Mouse (Mus musculus): Measurements from ENCODE around the gene Srbd1. TPM values are rescaled to one million over a fixed set of nuclear protein-coding genes. Genes with fewer than 3 reads are reported as not detected.
A peak's percentile ranks its signal among the peaks of the same experiment; 100 is the strongest.

Srbd1 gene
- polyA plus RNA-seq, 1 experiment from 2014 or later = 12.6 TPM

- H3K9me3 ChIP-seq (replicated peaks) = no peaks in the 10 kb centered on the region
- ATAC-seq = no peak
- H3K4me3 ChIP-seq = no peak overlapping the region
- WGBS (ENCODE audit: insufficient replicate concordance) = 85% methylated on average over 2 of the region's 2 CpGs
- H3K27me3 ChIP-seq (replicated peaks) = no peaks in the 10 kb centered on the region
- H3K9ac ChIP-seq = no peak overlapping the region
- H3K36me3 ChIP-seq = peaks cover 40% of the 10 kb centered on the region
- H3K4me1 ChIP-seq = no peaks in the 10 kb centered on the region
- no peak overlapping the region for H3K4me2 ChIP-seq
- no peak overlapping the region for H3K27ac ChIP-seq
Measured at GRCm38 (mm10) chr17:85995727-85996126, 149.2 kb downstream of the Srbd1 start.

- Histone ChIP-seq H3K27me3 (replicated peaks) (no peaks in the 10 kb centered on the region), H3K4me3 (no peak overlapping the region), H3K27ac (no peak overlapping the region), H3K4me1 (peaks cover 5% of the 10 kb centered on the region), H3K36me3 (peaks cover 33% of the 10 kb centered on the region), H3K9ac (no peak overlapping the region), H3K4me2 (no peak overlapping the region), H3K9me3 (replicated peaks) (no peaks in the 10 kb centered on the region)
- ATAC-seq = no peak
- WGBS (ENCODE audit: insufficient replicate concordance) = 81% methylated on average over 4 of the region's 4 CpGs
Measured at GRCm38 (mm10) chr17:85995086-85995485, 149.9 kb downstream of the Srbd1 start.

- ATAC-seq = no peak
- WGBS (ENCODE audit: insufficient replicate concordance) = 77% methylated on average over 12 of the region's 12 CpGs
Measured at GRCm38 (mm10) chr17:85989058-85989769, 155.8 kb downstream of the Srbd1 start.

GRCm38 (mm10) chr17:85987531-85987930 lies 157.4 kb downstream of the Srbd1 start:
- Histone ChIP-seq H3K4me3 (no peak overlapping the region), H3K9ac (no peak overlapping the region), H3K27ac (no peak overlapping the region), H3K36me3 (peaks cover 33% of the 10 kb centered on the region), H3K9me3 (replicated peaks) (no peaks in the 10 kb centered on the region), H3K4me1 (peaks cover 29% of the 10 kb centered on the region), H3K4me2 (no peak overlapping the region), H3K27me3 (replicated peaks) (no peaks in the 10 kb centered on the region)
- no peak for ATAC-seq
- 73% methylated on average over 4 of the region's 4 CpGs for WGBS (ENCODE audit: insufficient replicate concordance)

More at GRCm38 (mm10) chr17:85989058-85989769, 155.8 kb downstream of the Srbd1 start:
- no peaks in the 10 kb centered on the region for H3K9me3 ChIP-seq (replicated peaks)
- no peak overlapping the region for H3K27ac ChIP-seq
- peaks cover 29% of the 10 kb centered on the region for H3K4me1 ChIP-seq
- H3K9ac ChIP-seq = no peak overlapping the region
- H3K4me2 ChIP-seq = no peak overlapping the region
- no peak overlapping the region for H3K4me3 ChIP-seq
- H3K36me3 ChIP-seq = peaks cover 27% of the 10 kb centered on the region
- no peaks in the 10 kb centered on the region for H3K27me3 ChIP-seq (replicated peaks)

- WGBS (ENCODE audit: insufficient replicate concordance) = 66% methylated on average over 4 of the region's 4 CpGs
- Histone ChIP-seq H3K27me3 (replicated peaks) (no peaks in the 10 kb centered on the region), H3K4me1 (peaks cover 29% of the 10 kb centered on the region), H3K4me3 (no peak overlapping the region), H3K4me2 (no peak overlapping the region), H3K9ac (no peak overlapping the region), H3K27ac (no peak overlapping the region), H3K9me3 (replicated peaks) (no peaks in the 10 kb centered on the region), H3K36me3 (peaks cover 33% of the 10 kb centered on the region)
- no peak for ATAC-seq
Measured at GRCm38 (mm10) chr17:85986624-85987023, 158.4 kb downstream of the Srbd1 start.

- Histone ChIP-seq H3K4me1 (peaks cover 29% of the 10 kb centered on the region), H3K9me3 (replicated peaks) (no peaks in the 10 kb centered on the region), H3K4me2 (no peak overlapping the region), H3K27ac (no peak overlapping the region), H3K4me3 (no peak overlapping the region), H3K27me3 (replicated peaks) (no peaks in the 10 kb centered on the region), H3K9ac (no peak overlapping the region), H3K36me3 (peaks cover 33% of the 10 kb centered on the region)
- 50% methylated on average over 2 of the region's 2 CpGs for WGBS (ENCODE audit: insufficient replicate concordance)
- ATAC-seq = peak; percentile 58
Measured at GRCm38 (mm10) chr17:85986181-85986580, 158.8 kb downstream of the Srbd1 start.

- ATAC-seq = no peak
- Histone ChIP-seq H3K4me3 (no peak overlapping the region), H3K4me2 (no peak overlapping the region), H3K27ac (no peak overlapping the region), H3K36me3 (peaks cover 33% of the 10 kb centered on the region), H3K9ac (no peak overlapping the region), H3K4me1 (peaks cover 24% of the 10 kb centered on the region), H3K27me3 (replicated peaks) (no peaks in the 10 kb centered on the region), H3K9me3 (replicated peaks) (no peaks in the 10 kb centered on the region)
- WGBS (ENCODE audit: insufficient replicate concordance) = 82% methylated on average over 11 of the region's 11 CpGs
Measured at GRCm38 (mm10) chr17:85985131-85985530, 159.8 kb downstream of the Srbd1 start.

GRCm38 (mm10) chr17:85982271-85982670 lies 162.7 kb downstream of the Srbd1 start:
- H3K4me3 ChIP-seq = no peak overlapping the region
- peaks cover 20% of the 10 kb centered on the region for H3K4me1 ChIP-seq
- WGBS (ENCODE audit: insufficient replicate concordance) = 90% methylated on average over 4 of the region's 4 CpGs
- no peaks in the 10 kb centered on the region for H3K27me3 ChIP-seq (replicated peaks)
- no peak overlapping the region for H3K4me2 ChIP-seq
- H3K9ac ChIP-seq = no peak overlapping the region
- no peak for ATAC-seq
- H3K9me3 ChIP-seq (replicated peaks) = no peaks in the 10 kb centered on the region
- H3K27ac ChIP-seq = no peak overlapping the region
- peaks cover 18% of the 10 kb centered on the region for H3K36me3 ChIP-seq

GRCm38 (mm10) chr17:85981869-85982268 lies 163.1 kb downstream of the Srbd1 start:
- H3K27ac ChIP-seq = no peak overlapping the region
- 81% methylated on average over 3 of the region's 3 CpGs for whole genome bisulfite sequencing (ENCODE audit: insufficient replicate concordance)
- no peak overlapping the region for H3K9ac ChIP-seq
- peaks cover 18% of the 10 kb centered on the region for H3K36me3 ChIP-seq
- H3K4me3 ChIP-seq = no peak overlapping the region
- H3K4me1 ChIP-seq = peaks cover 17% of the 10 kb centered on the region
- H3K4me2 ChIP-seq = no peak overlapping the region
- no peaks in the 10 kb centered on the region for H3K9me3 ChIP-seq (replicated peaks)
- ATAC-seq = no peak
- H3K27me3 ChIP-seq (replicated peaks) = no peaks in the 10 kb centered on the region

- no peak for ATAC-seq
- peaks cover 8% of the 10 kb centered on the region for H3K36me3 ChIP-seq
- WGBS (ENCODE audit: insufficient replicate concordance) = 77% methylated on average over 8 of the region's 8 CpGs
- H3K9ac ChIP-seq = no peak overlapping the region
- H3K4me1 ChIP-seq = no peaks in the 10 kb centered on the region
- no peaks in the 10 kb centered on the region for H3K9me3 ChIP-seq (replicated peaks)
- no peaks in the 10 kb centered on the region for H3K27me3 ChIP-seq (replicated peaks)
- H3K27ac ChIP-seq = no peak overlapping the region
- no peak overlapping the region for H3K4me2 ChIP-seq
- no peak overlapping the region for H3K4me3 ChIP-seq
Measured at GRCm38 (mm10) chr17:85978876-85979275, 166.1 kb downstream of the Srbd1 start.

- Histone ChIP-seq H3K4me1 (no peaks in the 10 kb centered on the region), H3K9ac (no peak overlapping the region), H3K27me3 (replicated peaks) (no peaks in the 10 kb centered on the region), H3K36me3 (no peaks in the 10 kb centered on the region), H3K27ac (no peak overlapping the region), H3K4me3 (no peak overlapping the region), H3K4me2 (no peak overlapping the region), H3K9me3 (replicated peaks) (no peaks in the 10 kb centered on the region)
- 59% methylated on average over 5 of the region's 5 CpGs for WGBS (ENCODE audit: insufficient replicate concordance)
- ATAC-seq = no peak
Measured at GRCm38 (mm10) chr17:85975077-85975476, 169.9 kb downstream of the Srbd1 start.

GRCm38 (mm10) chr17:85974591-85974990 lies 170.4 kb downstream of the Srbd1 start:
- no peak for ATAC-seq
- Histone ChIP-seq H3K27me3 (replicated peaks) (no peaks in the 10 kb centered on the region), H3K9me3 (replicated peaks) (no peaks in the 10 kb centered on the region), H3K4me1 (no peaks in the 10 kb centered on the region), H3K36me3 (no peaks in the 10 kb centered on the region), H3K9ac (no peak overlapping the region), H3K4me2 (no peak overlapping the region), H3K27ac (no peak overlapping the region), H3K4me3 (no peak overlapping the region)
- WGBS (ENCODE audit: insufficient replicate concordance) = 76% methylated on average over 8 of the region's 8 CpGs

GRCm38 (mm10) chr17:85971120-85971519 lies 173.9 kb downstream of the Srbd1 start:
- Histone ChIP-seq H3K27me3 (replicated peaks) (no peaks in the 10 kb centered on the region), H3K4me3 (no peak overlapping the region), H3K9me3 (replicated peaks) (no peaks in the 10 kb centered on the region), H3K4me2 (no peak overlapping the region), H3K4me1 (no peaks in the 10 kb centered on the region), H3K36me3 (no peaks in the 10 kb centered on the region), H3K27ac (no peak overlapping the region), H3K9ac (no peak overlapping the region)
- no peak for ATAC-seq
- WGBS (ENCODE audit: insufficient replicate concordance) = 55% methylated on average over 4 of the region's 4 CpGs
